Mouse (Mus musculus) frontal cortex, postnatal 10 days (tissue): Measurements from ENCODE around the gene Hp.

Experiments used
- DNase-seq, 2 experiments: peaks; one replicate each; pipeline ENCODE4 v3.0.0; 2022; ENCODE audit warnings: low spot score in 2 of 2, mixed read lengths in 1 of 2

Hp gene

GRCm38 (mm10) chr8:109563881-109564280 lies 15.1 kb downstream of the Hp start:
- DNase-seq, result no peak

DNA sequence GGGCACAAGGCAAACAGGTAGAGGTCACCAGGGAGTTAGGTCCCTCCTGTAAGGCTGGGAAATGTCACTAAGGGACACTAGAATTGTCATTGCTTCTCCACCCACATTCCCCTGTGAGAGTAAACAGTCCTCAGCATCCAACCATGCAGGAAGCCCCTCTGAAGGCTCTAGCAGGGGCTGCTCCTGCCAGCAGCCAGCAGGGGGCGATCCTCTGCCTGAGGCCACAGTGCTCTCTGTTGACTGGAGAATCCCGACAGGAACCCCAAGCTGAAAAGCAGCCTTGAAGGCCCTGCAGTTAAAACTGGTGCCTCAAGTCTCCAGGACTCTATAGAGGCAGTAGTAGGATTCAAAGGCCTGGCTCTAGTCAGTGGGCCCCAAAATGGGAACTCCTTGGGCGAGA lies 27.3 kb downstream of the Hp start:
- DNase-seq, result no peak

DNA sequence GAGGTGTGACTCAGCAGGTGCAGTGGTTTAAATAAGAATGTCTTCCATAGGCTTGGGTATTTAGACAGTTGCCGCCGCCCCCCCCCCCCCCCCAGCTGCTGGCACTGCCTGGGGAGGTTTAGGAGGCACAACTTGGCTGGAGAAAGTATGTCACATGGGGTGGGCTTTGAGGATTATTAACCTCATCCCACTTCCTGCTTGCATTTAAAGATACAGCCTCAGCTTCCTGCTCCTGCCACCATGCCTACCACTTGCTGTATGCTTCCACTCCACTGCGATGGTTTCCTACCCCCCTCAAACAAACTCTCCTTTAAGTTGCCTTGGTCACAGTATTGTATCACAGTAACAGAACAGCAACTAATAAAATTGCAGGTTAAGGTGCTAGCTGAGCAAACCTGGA lies 34.9 kb downstream of the Hp start:
- no peak for DNase-seq

- DNase-seq, result no peak
These were observed 36.0 kb downstream of the Hp start for GRCm38 (mm10) chr8:109542748-109543519.

DNA sequence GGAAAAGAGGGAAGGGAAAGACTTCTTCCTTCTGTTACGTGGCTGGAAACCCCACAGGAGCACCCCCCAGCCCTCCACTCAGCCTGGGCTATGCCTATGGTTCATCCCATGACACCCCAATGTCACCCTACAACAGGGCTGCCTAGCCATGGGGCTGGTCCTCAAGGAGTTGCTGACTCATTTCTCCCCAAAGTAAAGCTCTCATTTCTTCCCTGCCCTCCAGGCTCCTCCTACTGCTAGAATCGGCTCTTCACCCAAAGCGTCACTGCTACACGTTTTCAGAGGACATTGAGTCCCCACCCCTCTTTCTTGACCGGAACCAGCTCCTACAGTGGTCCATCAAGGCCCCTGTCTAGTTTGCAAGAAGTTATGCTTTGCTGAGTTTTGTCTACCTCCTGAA lies 36.8 kb downstream of the Hp start:
- DNase-seq, result no peak

DNA sequence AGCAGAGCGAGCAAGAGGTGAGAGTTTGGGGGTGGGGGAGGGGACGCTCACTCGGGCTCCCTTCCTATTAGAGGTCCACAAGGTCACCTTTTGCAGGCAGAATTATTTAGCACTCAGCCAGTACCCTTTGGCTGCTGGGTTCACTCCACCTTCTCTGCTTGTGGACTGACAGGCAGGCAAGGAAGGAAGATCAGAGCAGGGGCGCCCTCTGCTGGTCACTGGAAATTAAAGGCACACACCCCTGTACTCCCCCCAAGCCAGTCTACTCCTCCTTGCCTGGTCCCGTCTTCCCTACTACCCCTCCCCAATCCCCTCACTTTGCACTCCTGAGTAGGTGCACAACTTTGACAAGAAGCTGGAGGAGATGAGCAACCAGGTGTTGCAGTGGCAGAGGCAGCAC lies 42.3 kb downstream of the Hp start:
- peak; percentile 59 to 81 for DNase-seq

GRCm38 (mm10) chr8:109535140-109535990 lies 43.6 kb downstream of the Hp start:
- DNase-seq, result no peak
